Mouse (Mus musculus) limb, embryonic 14.5 days (tissue): ENCODE data around the gene Cdk7. TPM values are rescaled to one million over a fixed set of nuclear protein-coding genes. Genes with fewer than 3 reads are reported as not detected.

Experiments used
- ATAC-seq: fragments of 200-750 bp; cut with Nextera tagmentation; 2 replicates; pipeline ENCODE4 v1.8.0; 2017; ENCODE audit warnings: low read depth, moderate number of reproducible peaks, moderate TSS enrichment; ENCODE audit not compliant: low FRiP score
- DNase-seq: peaks from one replicate; pipeline ENCODE4 v3.0.0-alpha.2; 2015; ENCODE audit warnings: low spot score
- H3K27ac ChIP-seq: fragments of 300-500 bp; sonication (generic); replicated peaks from 2 replicates; pipeline ENCODE4 v1.5.1; 2014; ENCODE audit warnings: low read depth, mild to moderate bottlenecking, low read length, moderate library complexity, mixed read lengths
- H3K27me3 ChIP-seq: fragments of 300-500 bp; sonication (generic); 2 replicates; pipeline ENCODE4 v1.6.1; 2014; ENCODE audit warnings: low read length, mixed read lengths; ENCODE audit not compliant: control insufficient read depth, insufficient read depth
- H3K36me3 ChIP-seq: fragments of 300-500 bp; sonication (generic); 2 replicates; pipeline ENCODE4 v1.6.1; 2014; ENCODE audit warnings: mild to moderate bottlenecking, low read length, moderate library complexity, mixed read lengths; ENCODE audit not compliant: control insufficient read depth, insufficient read depth
- H3K4me1 ChIP-seq: fragments of 300-500 bp; sonication (generic); 2 replicates; pipeline ENCODE4 v1.6.1; 2014; ENCODE audit warnings: antibody characterized with exemption, low read length, mixed read lengths; ENCODE audit not compliant: control insufficient read depth, insufficient read depth
- H3K4me2 ChIP-seq: fragments of 300-500 bp; sonication (generic); replicated peaks from 2 replicates; pipeline ENCODE4 v1.6.1; 2014; ENCODE audit warnings: low read depth, mild to moderate bottlenecking, low read length, moderate library complexity; ENCODE audit not compliant: severe bottlenecking
- H3K4me3 ChIP-seq: fragments of 300-500 bp; sonication (generic); replicated peaks from 2 replicates; pipeline ENCODE4 v1.5.1; 2014; ENCODE audit warnings: low read length
- H3K9ac ChIP-seq: fragments of 300-500 bp; sonication (generic); 2 replicates; pipeline ENCODE4 v1.6.1; 2014; ENCODE audit warnings: mild to moderate bottlenecking, low read depth, low read length, moderate library complexity; ENCODE audit not compliant: severe bottlenecking
- H3K9me3 ChIP-seq: fragments of 300-500 bp; sonication (generic); 2 replicates; pipeline ENCODE4 v1.6.1; 2016; ENCODE audit warnings: low read length; ENCODE audit not compliant: control insufficient read depth
- POLR2A ChIP-seq: fragments of 200-500 bp; IDR thresholded peaks from 2 replicates; pipeline ENCODE4 v1.8.0; 2012; ENCODE audit warnings: inconsistent platforms, mild to moderate bottlenecking, moderate library complexity, borderline replicate concordance; ENCODE audit not compliant: insufficient read depth, insufficient read length; ENCODE audit errors: extremely low read depth
- WGBS: fragments of 180-500 bp; shearing (Covaris S2); extraction: QIAGEN DNeasy Blood & Tissue Kit; methylation state at CpG from one replicate; pipeline ENCODE4 v1.1.7; 2014; 5-methylcytosine and 5-hydroxymethylcytosine counted together
- polyA plus RNA-seq, 2 experiments: library from polyadenylated mRNA; depleted of rRNA in 1 of 2; stranded (reverse) in 1 of 2; unstranded in 1 of 2; fragments of >200 nt; fragmentation: Nextera tagmentation in 1 of 2; extraction: Ambion mirVana in 1 of 2; gene quantifications; 2 replicates each; pipeline versions ENCODE4 v1.2.1 to v1.2.3; 2012 to 2014

Gene Cdk7
- polyA plus RNA-seq, 2 experiments = 60.3 to 94.8 TPM

DNA sequence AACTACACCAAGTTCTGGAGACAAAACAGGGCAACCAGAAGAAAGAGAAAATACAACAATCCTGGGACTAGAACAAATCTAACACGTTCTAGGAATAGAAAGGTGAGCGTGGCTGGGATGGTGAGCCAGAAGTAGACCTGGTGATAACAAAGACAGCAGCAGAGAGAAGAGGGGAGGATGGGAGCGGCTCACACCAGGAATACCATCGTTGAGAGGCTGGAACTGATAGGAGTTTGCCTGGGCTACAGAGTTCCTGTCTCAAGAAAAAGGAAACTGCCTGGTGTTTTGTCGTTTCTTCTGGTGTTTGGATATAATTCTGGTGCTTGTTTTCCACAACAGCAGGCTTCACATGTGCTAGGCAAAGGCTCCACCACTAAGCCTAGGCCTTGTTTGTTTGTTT is 2.7 kb downstream of the Cdk7 start:
- TF ChIP-seq POLR2A = no peak
- Histone ChIP-seq H3K4me2 (no peak overlapping the region), H3K9me3 (no peaks in the 10 kb centered on the region), H3K4me1 (peaks cover 13% of the 10 kb centered on the region), H3K9ac (no peak overlapping the region), H3K27me3 (no peaks in the 10 kb centered on the region), H3K27ac (no peak overlapping the region), H3K36me3 (peaks cover 28% of the 10 kb centered on the region), H3K4me3 (no peak overlapping the region)
- 95% methylated on average over 5 of the region's 5 CpGs for WGBS
- no peak for ATAC-seq
- DNase-seq = no peak

GRCm38 (mm10) chr13:100725194-100725593 is 5.5 kb downstream of the Cdk7 start:
- 86% methylated on average over 10 of the region's 10 CpGs for WGBS
- no peaks in the 10 kb centered on the region for H3K27me3 ChIP-seq
- no peak for ATAC-seq
- no peak overlapping the region for H3K4me3 ChIP-seq
- TF ChIP-seq POLR2A = no peak
- H3K36me3 ChIP-seq = peaks cover 49% of the 10 kb centered on the region
- no peak overlapping the region for H3K9ac ChIP-seq
- H3K27ac ChIP-seq = no peak overlapping the region
- no peaks in the 10 kb centered on the region for H3K9me3 ChIP-seq
- DNase-seq = no peak
- no peak overlapping the region for H3K4me2 ChIP-seq
- peaks cover 13% of the 10 kb centered on the region for H3K4me1 ChIP-seq

DNA sequence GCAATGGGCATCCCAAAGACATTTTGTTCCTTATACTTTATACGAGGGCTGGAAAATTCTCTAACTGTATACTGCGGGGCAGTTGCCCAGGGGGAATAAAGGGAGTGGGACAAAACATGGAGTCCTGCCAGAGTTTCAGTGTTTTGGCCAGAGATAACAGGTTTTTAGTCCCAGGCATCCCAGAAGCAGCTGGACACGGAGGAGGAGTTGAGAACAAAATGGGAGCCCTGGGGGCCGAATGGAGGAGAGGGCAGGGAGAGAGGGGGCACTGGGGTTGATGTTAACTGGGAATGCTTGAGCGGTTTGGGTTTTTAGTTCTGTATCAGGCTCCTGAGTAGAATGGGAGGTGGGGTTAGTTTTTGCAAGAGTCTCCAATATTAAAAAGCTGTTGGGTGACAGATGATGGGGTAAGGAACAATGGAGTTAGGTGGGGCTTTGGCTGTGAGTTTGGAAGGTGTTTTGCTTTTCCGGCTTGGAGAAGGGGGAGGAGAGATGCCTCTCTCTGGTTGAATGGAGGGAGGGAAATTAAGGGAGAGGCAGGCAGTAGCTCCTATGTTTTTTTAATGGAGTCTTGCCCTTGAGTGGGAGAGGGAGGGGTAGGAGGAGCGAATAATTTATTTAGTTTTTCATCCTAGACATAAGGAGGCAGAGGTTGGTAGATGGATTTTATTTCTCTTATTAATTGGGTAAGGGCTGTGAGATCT is 6.5 kb downstream of the Cdk7 start:
- TF ChIP-seq POLR2A = no peak
- Histone ChIP-seq H3K9me3 (no peaks in the 10 kb centered on the region), H3K27me3 (no peaks in the 10 kb centered on the region), H3K36me3 (peaks cover 58% of the 10 kb centered on the region), H3K27ac (no peak overlapping the region), H3K4me3 (no peak overlapping the region), H3K4me2 (no peak overlapping the region), H3K4me1 (peaks cover 10% of the 10 kb centered on the region), H3K9ac (no peak overlapping the region)
- ATAC-seq (no peak), DNase-seq (no peak)
- 83% methylated on average over 7 of the region's 7 CpGs for WGBS

GRCm38 (mm10) chr13:100721656-100722055 is 9.1 kb downstream of the Cdk7 start:
- DNase-seq (no peak), ATAC-seq (no peak)
- H3K4me3 ChIP-seq = no peak overlapping the region
- H3K9ac ChIP-seq = no peak overlapping the region
- 0 out of 2 replicates have a peak, but pooled peaks cover 3% of the 10 kb centered on the region for H3K4me1 ChIP-seq
- H3K27ac ChIP-seq = no peak overlapping the region
- H3K9me3 ChIP-seq = no peaks in the 10 kb centered on the region
- H3K36me3 ChIP-seq = peaks cover 64% of the 10 kb centered on the region
- H3K27me3 ChIP-seq = no peaks in the 10 kb centered on the region
- 88% methylated on average over 5 of the region's 5 CpGs for WGBS
- H3K4me2 ChIP-seq = no peak overlapping the region
- TF ChIP-seq POLR2A = no peak

GRCm38 (mm10) chr13:100715467-100715866 is 15.3 kb downstream of the Cdk7 start:
- Histone ChIP-seq H3K4me2 (no peak overlapping the region), H3K9me3 (no peaks in the 10 kb centered on the region), H3K27me3 (no peaks in the 10 kb centered on the region), H3K4me3 (no peak overlapping the region), H3K4me1 (no peaks in the 10 kb centered on the region), H3K36me3 (peaks cover 85% of the 10 kb centered on the region), H3K27ac (no peak overlapping the region), H3K9ac (no peak overlapping the region)
- ATAC-seq (no peak), DNase-seq (no peak)
- 92% methylated on average over 6 of the region's 6 CpGs for WGBS
- no peak for TF ChIP-seq POLR2A
